Mouse (Mus musculus): ENCODE measurements at regions not wholly inside any gene's neighbourhood (a gene's known extent, or its start where the extent isn't known, plus 50 kb on each side); places are given as distances from the start of the nearest gene placed in this dataset.

- DNase-seq (ENCODE audit: low spot score) (no peak), ATAC-seq (ENCODE audit: low read depth) (no peak)
- Histone ChIP-seq H3K27me3 (replicated peaks; ENCODE audit: control insufficient read depth, insufficient read depth, low read length) (no peaks in the 10 kb centered on the region; the same call in 1 of the 2 replicates), H3K4me2 (ENCODE audit: low read depth, low read length) (no peak overlapping the region), H3K9me3 (ENCODE audit: control insufficient read depth, low read length) (no peaks in the 10 kb centered on the region), H3K4me1 (ENCODE audit: control insufficient read depth, insufficient read depth, low read length) (peaks cover 5% of the 10 kb centered on the region; the same call in 1 of the 2 replicates), H3K27ac (replicated peaks; ENCODE audit: low read depth, low read length) (no peak overlapping the region), H3K4me3 (ENCODE audit: low read depth, low read length) (no peak overlapping the region), H3K36me3 (ENCODE audit: control insufficient read depth, insufficient read depth, low read length) (no peaks in the 10 kb centered on the region), H3K9ac (ENCODE audit: low read depth, low read length) (no peak overlapping the region)
- 51% methylated on average over 5 of the region's 5 CpGs for WGBS
Measured at GRCm38 (mm10) chr13:70155596-70155995, 353.4 kb downstream of the Med10 start.

- H3K9me3 ChIP-seq (ENCODE audit: control insufficient read depth, low read length) = no peaks in the 10 kb centered on the region
- no peak overlapping the region for H3K4me2 ChIP-seq (ENCODE audit: low read depth, low read length)
- ATAC-seq (ENCODE audit: low read depth) (no peak), DNase-seq (ENCODE audit: low spot score) (no peak)
- no peak overlapping the region for H3K9ac ChIP-seq (ENCODE audit: low read depth, low read length)
- H3K4me1 ChIP-seq (ENCODE audit: control insufficient read depth, insufficient read depth, low read length) = peaks cover 7% of the 10 kb centered on the region; the same call in 1 of the 2 replicates
- no peaks in the 10 kb centered on the region; the same call in 1 of the 2 replicates for H3K27me3 ChIP-seq (replicated peaks; ENCODE audit: control insufficient read depth, insufficient read depth, low read length)
- H3K27ac ChIP-seq (replicated peaks; ENCODE audit: low read depth, low read length) = no peak overlapping the region
- H3K4me3 ChIP-seq (ENCODE audit: low read depth, low read length) = no peak overlapping the region
- WGBS = 85% methylated on average over 8 of the region's 8 CpGs
- H3K36me3 ChIP-seq (ENCODE audit: control insufficient read depth, insufficient read depth, low read length) = no peaks in the 10 kb centered on the region
Measured at GRCm38 (mm10) chr13:70156975-70157588, 354.9 kb downstream of the Med10 start.

GRCm38 (mm10) chr13:70159065-70159464, 356.9 kb downstream of the Med10 start:
- 67% methylated on average over 3 of the region's 3 CpGs for WGBS

GRCm38 (mm10) chr13:70159604-70160003, 357.4 kb downstream of the Med10 start:
- no peak overlapping the region for H3K4me2 ChIP-seq (ENCODE audit: low read depth, low read length)
- no peak for ATAC-seq (ENCODE audit: low read depth)
- no peaks in the 10 kb centered on the region for H3K27me3 ChIP-seq (replicated peaks; ENCODE audit: control insufficient read depth, insufficient read depth, low read length)
- no peak for DNase-seq (ENCODE audit: low spot score)
- H3K27ac ChIP-seq (replicated peaks; ENCODE audit: low read depth, low read length) = no peak overlapping the region
- H3K36me3 ChIP-seq (ENCODE audit: control insufficient read depth, insufficient read depth, low read length) = no peaks in the 10 kb centered on the region
- no peak overlapping the region for H3K4me3 ChIP-seq (ENCODE audit: low read depth, low read length)
- H3K4me1 ChIP-seq (ENCODE audit: control insufficient read depth, insufficient read depth, low read length) = peaks cover 7% of the 10 kb centered on the region; the same call in 1 of the 2 replicates
- no peak overlapping the region for H3K9ac ChIP-seq (ENCODE audit: low read depth, low read length)
- 54% methylated on average over 6 of the region's 6 CpGs for WGBS
- no peaks in the 10 kb centered on the region for H3K9me3 ChIP-seq (ENCODE audit: control insufficient read depth, low read length)

More at GRCm38 (mm10) chr13:70159065-70159464, 356.9 kb downstream of the Med10 start:
- Histone ChIP-seq H3K4me1 (ENCODE audit: control insufficient read depth, insufficient read depth, low read length) (peaks cover 7% of the 10 kb centered on the region; the same call in 1 of the 2 replicates), H3K4me2 (ENCODE audit: low read depth, low read length) (no peak overlapping the region), H3K36me3 (ENCODE audit: control insufficient read depth, insufficient read depth, low read length) (no peaks in the 10 kb centered on the region), H3K9ac (ENCODE audit: low read depth, low read length) (no peak overlapping the region), H3K9me3 (ENCODE audit: control insufficient read depth, low read length) (no peaks in the 10 kb centered on the region), H3K27ac (replicated peaks; ENCODE audit: low read depth, low read length) (no peak overlapping the region), H3K27me3 (replicated peaks; ENCODE audit: control insufficient read depth, insufficient read depth, low read length) (no peaks in the 10 kb centered on the region), H3K4me3 (ENCODE audit: low read depth, low read length) (no peak overlapping the region)
- ATAC-seq (ENCODE audit: low read depth) (no peak), DNase-seq (ENCODE audit: low spot score) (no peak)

GRCm38 (mm10) chr13:70162115-70162514, 359.9 kb downstream of the Med10 start:
- H3K9ac ChIP-seq (ENCODE audit: low read depth, low read length) = no peak overlapping the region
- no peak overlapping the region for H3K4me3 ChIP-seq (ENCODE audit: low read depth, low read length)
- DNase-seq (ENCODE audit: low spot score) = no peak
- whole genome bisulfite sequencing = 89% methylated on average over 4 of the region's 4 CpGs
- H3K27me3 ChIP-seq (replicated peaks; ENCODE audit: control insufficient read depth, insufficient read depth, low read length) = no peaks in the 10 kb centered on the region
- peaks cover 7% of the 10 kb centered on the region; the same call in 1 of the 2 replicates for H3K4me1 ChIP-seq (ENCODE audit: control insufficient read depth, insufficient read depth, low read length)
- no peaks in the 10 kb centered on the region for H3K36me3 ChIP-seq (ENCODE audit: control insufficient read depth, insufficient read depth, low read length)
- no peak overlapping the region for H3K27ac ChIP-seq (replicated peaks; ENCODE audit: low read depth, low read length)
- no peak overlapping the region for H3K4me2 ChIP-seq (ENCODE audit: low read depth, low read length)
- ATAC-seq (ENCODE audit: low read depth) = no peak
- no peaks in the 10 kb centered on the region for H3K9me3 ChIP-seq (ENCODE audit: control insufficient read depth, low read length)

GRCm38 (mm10) chr13:70165511-70166225, 363.5 kb downstream of the Med10 start:
- no peak overlapping the region for H3K4me3 ChIP-seq (ENCODE audit: low read depth, low read length)
- no peak overlapping the region for H3K4me2 ChIP-seq (ENCODE audit: low read depth, low read length)
- H3K9me3 ChIP-seq (ENCODE audit: control insufficient read depth, low read length) = no peaks in the 10 kb centered on the region
- no peak overlapping the region for H3K27ac ChIP-seq (replicated peaks; ENCODE audit: low read depth, low read length)
- no peak overlapping the region for H3K9ac ChIP-seq (ENCODE audit: low read depth, low read length)
- H3K4me1 ChIP-seq (ENCODE audit: control insufficient read depth, insufficient read depth, low read length) = peaks cover under 1% of the 10 kb centered on the region; the same call in 1 of the 2 replicates
- 68% methylated on average over 15 of the region's 15 CpGs for WGBS
- ATAC-seq (ENCODE audit: low read depth) = no peak
- no peaks in the 10 kb centered on the region for H3K36me3 ChIP-seq (ENCODE audit: control insufficient read depth, insufficient read depth, low read length)
- peak; percentile 39 for DNase-seq (ENCODE audit: low spot score)
- H3K27me3 ChIP-seq (replicated peaks; ENCODE audit: control insufficient read depth, insufficient read depth, low read length) = no peaks in the 10 kb centered on the region

- no peaks in the 10 kb centered on the region for H3K36me3 ChIP-seq (ENCODE audit: control insufficient read depth, insufficient read depth, low read length)
- no peak overlapping the region for H3K9ac ChIP-seq (ENCODE audit: low read depth, low read length)
- no peaks in the 10 kb centered on the region for H3K4me1 ChIP-seq (ENCODE audit: control insufficient read depth, insufficient read depth, low read length)
- ATAC-seq (ENCODE audit: low read depth) (no peak), DNase-seq (ENCODE audit: low spot score) (no peak)
- H3K4me2 ChIP-seq (ENCODE audit: low read depth, low read length) = no peak overlapping the region
- WGBS = 57% methylated on average over 4 of the region's 4 CpGs
- no peaks in the 10 kb centered on the region for H3K27me3 ChIP-seq (replicated peaks; ENCODE audit: control insufficient read depth, insufficient read depth, low read length)
- H3K4me3 ChIP-seq (ENCODE audit: low read depth, low read length) = no peak overlapping the region
- H3K9me3 ChIP-seq (ENCODE audit: control insufficient read depth, low read length) = no peaks in the 10 kb centered on the region
- no peak overlapping the region for H3K27ac ChIP-seq (replicated peaks; ENCODE audit: low read depth, low read length)
Measured at GRCm38 (mm10) chr13:70167747-70168146, 365.6 kb downstream of the Med10 start.

- H3K9me3 ChIP-seq (ENCODE audit: control insufficient read depth, low read length) = no peaks in the 10 kb centered on the region
- WGBS = 88% methylated on average over 3 of the region's 3 CpGs
- no peak for ATAC-seq (ENCODE audit: low read depth)
Measured at GRCm38 (mm10) chr13:70168906-70169305, 366.7 kb downstream of the Med10 start.

More at GRCm38 (mm10) chr13:70168906-70169305, 366.7 kb downstream of the Med10 start:
- Histone ChIP-seq H3K9ac (ENCODE audit: low read depth, low read length) (no peak overlapping the region), H3K27me3 (replicated peaks; ENCODE audit: control insufficient read depth, insufficient read depth, low read length) (no peaks in the 10 kb centered on the region), H3K4me1 (ENCODE audit: control insufficient read depth, insufficient read depth, low read length) (no peaks in the 10 kb centered on the region), H3K4me2 (ENCODE audit: low read depth, low read length) (no peak overlapping the region), H3K4me3 (ENCODE audit: low read depth, low read length) (no peak overlapping the region), H3K36me3 (ENCODE audit: control insufficient read depth, insufficient read depth, low read length) (no peaks in the 10 kb centered on the region), H3K27ac (replicated peaks; ENCODE audit: low read depth, low read length) (no peak overlapping the region)
- no peak for DNase-seq (ENCODE audit: low spot score)

Measured in embryonic facial prominence, embryonic 14.5 days (tissue).